Mouse (Mus musculus) frontal cortex, adult (tissue): Measurements from ENCODE around the gene Dnm2.

Experiments used
- ATAC-seq: cut with Nextera tagmentation; 2 replicates; pipeline ENCODE4 v1.9.2; 2017; ENCODE audit warnings: mild to moderate bottlenecking, moderate library complexity, mixed read lengths; ENCODE audit not compliant: low TSS enrichment

The Dnm2 gene

GRCm38 (mm10) chr9:21545916-21546788 is 121.4 kb downstream of the Dnm2 start:
- ATAC-seq = peak; percentile 90

DNA sequence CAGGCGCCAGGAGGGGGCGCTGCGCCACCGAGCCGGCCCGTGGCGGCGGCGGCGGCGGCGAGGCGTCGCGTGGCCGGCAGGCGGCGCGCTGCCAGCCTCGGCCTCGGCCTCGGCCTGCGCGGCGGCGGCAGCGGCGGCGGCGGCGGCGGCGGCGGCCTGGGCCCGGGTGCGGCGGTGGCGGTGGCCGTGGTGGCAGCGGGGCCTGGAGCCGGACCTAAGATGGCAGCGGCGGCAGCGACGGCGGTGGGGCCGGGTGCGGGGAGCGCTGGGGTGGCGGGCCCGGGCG is 122.0 kb downstream of the Dnm2 start, which contains the start of gene Carm1:
Gene Carm1 (plus strand): TSS at position 106 of the 286 bp plus-strand sequence.
- ATAC-seq = no peak

DNA sequence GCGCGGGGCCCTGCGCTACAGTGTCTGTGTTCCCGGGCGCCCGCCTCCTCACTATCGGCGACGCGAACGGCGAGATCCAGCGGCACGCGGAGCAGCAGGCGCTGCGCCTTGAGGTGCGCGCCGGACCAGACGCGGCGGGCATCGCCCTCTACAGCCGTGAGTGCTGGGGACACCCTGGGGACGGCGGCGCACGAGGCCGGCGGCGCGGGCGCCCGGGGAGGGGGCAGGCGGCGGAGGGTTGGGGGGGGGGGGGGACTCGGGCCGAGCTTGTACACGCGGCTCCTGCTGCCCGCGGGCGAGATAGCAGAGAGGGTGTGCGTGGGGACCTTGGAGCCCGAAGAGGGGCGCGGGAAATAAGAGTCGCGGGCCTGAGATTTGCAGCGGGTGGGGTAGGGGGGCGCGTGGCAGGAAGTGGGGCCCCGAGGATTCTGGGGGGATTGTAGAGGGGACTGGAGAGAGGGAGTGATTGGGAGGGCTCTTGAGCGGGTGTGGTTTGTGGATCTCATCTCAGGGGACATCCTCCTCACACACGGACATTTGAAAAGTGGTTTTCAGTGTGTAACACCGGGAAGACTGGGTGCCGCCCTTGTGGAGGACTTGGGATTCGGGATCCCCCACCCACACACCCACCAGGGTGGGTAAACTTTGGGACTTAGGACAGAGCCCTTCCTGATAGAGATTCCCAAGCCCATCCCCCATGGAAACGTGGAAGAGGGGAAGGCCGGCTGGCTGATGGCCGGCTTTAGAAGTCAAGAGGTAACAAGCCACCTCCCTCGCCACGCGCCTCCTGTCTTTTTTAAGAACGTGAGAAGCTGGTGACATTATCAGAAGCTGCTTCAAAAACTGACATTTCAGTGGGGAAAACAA is 122.6 kb downstream of the Dnm2 start:
- peak; percentile 8; the same call in 1 of the 2 replicates for ATAC-seq

- ATAC-seq = no peak
These were observed 126.3 kb downstream of the Dnm2 start for GRCm38 (mm10) chr9:21551049-21551448.

- no peak for ATAC-seq
These were observed 129.0 kb downstream of the Dnm2 start for GRCm38 (mm10) chr9:21553607-21554273.

- no peak for ATAC-seq
These were observed 130.6 kb downstream of the Dnm2 start for GRCm38 (mm10) chr9:21555198-21555742.

DNA sequence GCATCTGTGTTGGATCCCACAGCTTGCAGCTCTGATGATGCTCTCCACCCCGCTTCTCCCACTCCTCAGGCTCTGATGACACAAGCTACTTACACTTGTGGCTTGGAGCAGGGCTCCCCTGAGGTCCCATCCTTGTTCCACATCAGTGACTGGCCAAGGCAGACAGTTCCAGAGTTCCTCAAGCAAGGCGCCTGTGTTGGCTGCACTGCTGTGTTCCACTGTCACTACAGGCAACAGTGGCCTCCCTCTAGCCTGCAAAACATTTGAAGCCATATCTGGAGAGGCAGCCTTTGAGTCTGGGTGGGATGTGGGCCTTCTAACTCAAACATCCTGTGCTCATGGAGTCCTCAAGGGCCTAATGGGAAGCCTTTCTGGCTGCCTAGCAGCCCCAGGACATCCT is 132.3 kb downstream of the Dnm2 start:
- ATAC-seq = no peak
